Mouse (Mus musculus) liver, embryonic 16.5 days (tissue): ENCODE measurements at regions not wholly inside any gene's neighbourhood (a gene's known extent, or its start where the extent isn't known, plus 50 kb on each side); places are given as distances from the start of the nearest gene placed in this dataset.
A peak's percentile ranks its signal among the peaks of the same experiment; 100 is the strongest.
"Not testable (repeated sequence)": the region's sequence is repeated elsewhere in the genome, so short reads cannot be mapped to it uniquely, and the experiment has no call there.

Source experiments
- ATAC-seq: fragments of 200-750 bp; cut with Nextera tagmentation; 2 replicates; pipeline ENCODE4 v1.8.0; 2017; ENCODE audit warnings: low read depth, mild to moderate bottlenecking, moderate number of reproducible peaks, moderate library complexity
- H3K27ac ChIP-seq: fragments of 300-500 bp; sonication (generic); 2 replicates; pipeline ENCODE4 v1.5.1; 2014; ENCODE audit warnings: mild to moderate bottlenecking, low read length
- H3K27me3 ChIP-seq: fragments of 300-500 bp; sonication (generic); 2 replicates; pipeline ENCODE4 v1.6.1; 2014; ENCODE audit warnings: low read depth, low read length, mixed read lengths; ENCODE audit not compliant: control insufficient read depth, insufficient read depth
- H3K36me3 ChIP-seq: fragments of 300-500 bp; sonication (generic); 2 replicates; pipeline ENCODE4 v1.6.1; 2014; ENCODE audit warnings: mild to moderate bottlenecking; ENCODE audit not compliant: control insufficient read depth, insufficient read depth
- H3K4me1 ChIP-seq: fragments of 300-500 bp; sonication (generic); 2 replicates; pipeline ENCODE4 v1.6.1; 2014; ENCODE audit warnings: low read depth, low read length, mixed read lengths; ENCODE audit not compliant: control insufficient read depth
- H3K4me2 ChIP-seq: fragments of 300-500 bp; sonication (generic); 2 replicates; pipeline ENCODE4 v1.6.1; 2014; ENCODE audit warnings: low read depth, low read length, mixed read lengths
- H3K4me3 ChIP-seq: fragments of 300-500 bp; sonication (generic); 2 replicates; pipeline ENCODE4 v1.5.1; 2014; ENCODE audit warnings: low read depth, mild to moderate bottlenecking, low read length
- H3K9ac ChIP-seq: fragments of 300-500 bp; sonication (generic); 2 replicates; pipeline ENCODE4 v1.6.1; 2014; ENCODE audit warnings: low read depth, low read length
- H3K9me3 ChIP-seq: fragments of 300-500 bp; sonication (generic); replicated peaks from 2 replicates; pipeline ENCODE4 v1.6.1; 2016; ENCODE audit warnings: low read length; ENCODE audit not compliant: control insufficient read depth
- WGBS: fragments of 180-500 bp; shearing (Covaris S2); extraction: QIAGEN DNeasy Blood & Tissue Kit; methylation state at CpG from one replicate; pipeline ENCODE4 v1.1.7; 2014; ENCODE audit not compliant: insufficient replicate concordance; 5-methylcytosine and 5-hydroxymethylcytosine counted together

DNA sequence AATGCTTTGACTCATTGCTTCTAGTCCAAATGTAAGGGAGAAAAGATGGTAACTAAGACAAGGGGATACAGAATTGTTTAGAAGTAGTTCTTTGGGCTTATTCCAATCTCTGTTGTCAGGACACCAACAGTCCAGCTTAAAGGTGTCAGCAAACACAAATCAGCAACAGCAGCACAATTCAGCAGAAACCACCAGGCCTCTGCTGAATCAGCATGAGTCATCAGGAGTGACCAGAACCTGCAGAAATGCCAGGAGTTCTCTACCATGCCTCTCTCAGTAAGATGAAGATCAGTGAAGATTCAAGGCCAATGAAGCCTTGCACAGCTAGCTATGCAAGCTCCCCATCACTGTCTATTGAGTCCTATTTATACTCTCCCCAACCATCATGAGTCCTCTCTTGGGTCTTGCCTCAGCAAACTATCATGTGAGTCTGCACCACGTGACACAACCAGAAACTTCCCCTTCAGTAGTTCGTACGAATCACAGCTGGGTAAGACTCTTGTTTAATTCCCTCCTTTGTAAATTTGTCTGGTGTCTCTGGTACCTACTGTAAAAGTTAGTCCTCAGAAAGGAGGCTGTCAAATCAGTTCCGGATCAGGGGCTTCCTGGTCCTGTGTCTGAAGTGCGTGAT lies 110.7 kb upstream of the Ptgfr start:
- 57% methylated on average over 5 of the region's 5 CpGs for WGBS
- H3K27me3 ChIP-seq = no peaks in the 10 kb centered on the region

DNA sequence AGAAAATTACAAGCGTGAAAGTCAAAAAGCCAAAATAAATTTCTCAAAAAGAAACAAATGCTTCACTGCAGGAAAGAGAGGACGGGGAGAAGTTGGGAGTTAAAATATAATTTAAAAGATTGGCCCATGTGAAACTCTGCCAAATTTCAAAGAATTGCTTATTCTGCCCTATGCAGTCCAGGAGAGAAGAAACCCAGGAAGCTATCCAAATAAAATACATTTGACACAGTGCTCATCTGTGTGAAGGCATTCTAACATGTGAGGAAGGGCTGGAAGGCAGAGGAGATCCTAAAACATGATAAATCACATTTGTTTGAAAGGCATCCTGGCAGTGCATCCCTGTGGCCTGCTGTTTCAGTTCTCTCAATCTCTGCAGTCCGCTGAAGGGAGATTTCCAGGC lies 108.5 kb upstream of the Ptgfr start:
- H3K27ac ChIP-seq = no peak overlapping the region

More for the DNA sequence above, 110.7 kb upstream of the Ptgfr start:
- Histone ChIP-seq H3K27ac (no peak overlapping the region), H3K4me1 (no peaks in the 10 kb centered on the region), H3K36me3 (no peaks in the 10 kb centered on the region), H3K9me3 (no peaks in the 10 kb centered on the region), H3K4me2 (no peak overlapping the region), H3K4me3 (no peak overlapping the region), H3K9ac (no peak overlapping the region)
- ATAC-seq = no peak

DNA sequence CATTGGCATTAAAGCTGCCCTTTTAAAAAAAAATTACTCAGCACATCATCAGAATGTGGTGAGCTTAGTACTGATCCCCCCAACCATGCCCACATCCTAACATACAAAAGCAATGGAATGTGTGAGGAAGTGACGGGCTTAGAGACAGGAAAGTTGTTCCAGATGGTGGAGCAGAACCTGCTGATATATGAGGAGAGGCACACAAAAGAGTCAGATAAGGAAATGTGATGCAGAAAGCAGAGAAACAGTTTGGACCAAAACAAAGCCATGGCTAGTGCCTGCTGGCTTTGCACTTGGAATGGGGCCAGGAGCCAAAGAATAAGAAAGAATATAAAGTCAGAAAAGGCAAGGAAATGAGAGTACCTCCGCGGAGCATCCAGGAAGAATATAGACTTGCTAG lies 106.1 kb upstream of the Ptgfr start:
- no peaks in the 10 kb centered on the region for H3K9me3 ChIP-seq
- no peaks in the 10 kb centered on the region for H3K36me3 ChIP-seq
- no peak overlapping the region for H3K4me3 ChIP-seq
- no peaks in the 10 kb centered on the region for H3K27me3 ChIP-seq
- WGBS = 20% methylated on average over 3 of the region's 3 CpGs
- no peak for ATAC-seq
- H3K9ac ChIP-seq = no peak overlapping the region
- H3K4me2 ChIP-seq = no peak overlapping the region
- H3K27ac ChIP-seq = no peak overlapping the region
- no peaks in the 10 kb centered on the region for H3K4me1 ChIP-seq

More for the DNA sequence above, 108.5 kb upstream of the Ptgfr start:
- Histone ChIP-seq H3K4me2 (no peak overlapping the region), H3K9ac (no peak overlapping the region), H3K36me3 (no peaks in the 10 kb centered on the region), H3K9me3 (no peaks in the 10 kb centered on the region), H3K27me3 (no peaks in the 10 kb centered on the region), H3K4me3 (no peak overlapping the region), H3K4me1 (no peaks in the 10 kb centered on the region)
- WGBS = 53% methylated on average over 3 of the region's 3 CpGs
- ATAC-seq = no peak

DNA sequence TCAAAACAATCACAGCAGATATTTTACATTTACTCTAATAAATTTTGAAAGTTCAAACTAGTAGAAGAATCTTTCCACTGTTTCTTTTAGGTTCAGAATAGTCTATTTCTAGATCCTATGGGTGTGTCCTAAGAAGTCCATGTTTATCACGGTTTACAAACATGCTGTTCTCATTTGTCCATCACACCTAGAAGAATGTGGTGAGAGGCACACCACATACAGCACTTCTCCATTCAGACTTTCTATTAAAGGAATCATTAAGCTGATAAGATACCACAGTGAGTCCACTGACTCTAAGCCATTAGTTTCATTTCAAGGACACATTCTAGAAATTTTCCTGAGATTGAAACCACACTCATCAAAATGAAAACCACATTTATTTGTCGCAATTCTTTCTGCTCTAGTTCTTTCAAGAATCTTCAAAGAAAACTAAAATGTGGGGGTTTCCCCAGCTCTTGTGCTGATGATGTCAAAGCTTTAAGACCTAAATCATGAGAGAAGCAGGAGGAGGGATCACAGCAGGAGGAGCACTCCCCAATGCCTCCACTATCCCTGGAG lies 101.1 kb upstream of the Ptgfr start:
- H3K27me3 ChIP-seq = no peaks in the 10 kb centered on the region
- no peaks in the 10 kb centered on the region for H3K4me1 ChIP-seq
- H3K27ac ChIP-seq = no peak overlapping the region
- H3K36me3 ChIP-seq = no peaks in the 10 kb centered on the region
- no peak for ATAC-seq
- H3K9me3 ChIP-seq = no peaks in the 10 kb centered on the region
- 40% methylated on average over 2 of the region's 2 CpGs for WGBS
- no peak overlapping the region for H3K4me3 ChIP-seq
- H3K9ac ChIP-seq = no peak overlapping the region
- H3K4me2 ChIP-seq = no peak overlapping the region

DNA sequence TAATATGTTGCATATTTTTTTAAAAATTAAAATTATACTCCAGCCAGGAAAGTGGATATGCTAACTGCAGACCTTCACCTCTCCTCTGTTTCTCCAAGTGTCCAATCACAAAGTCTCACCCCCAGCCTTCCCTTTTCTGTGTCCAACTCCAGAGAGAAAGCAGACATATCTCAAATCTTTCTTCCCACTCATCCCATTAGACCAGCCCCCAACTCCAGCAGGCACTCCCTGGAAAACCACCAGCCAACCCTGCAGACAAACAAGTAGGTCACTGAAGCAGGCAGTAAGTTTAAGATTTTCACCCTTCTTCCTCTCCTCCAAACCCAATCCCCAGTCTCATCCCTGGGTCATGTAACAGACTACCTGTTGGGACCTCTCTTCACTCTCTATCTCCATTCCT lies 94.2 kb upstream of the Ptgfr start:
- Histone ChIP-seq H3K9ac (no peak overlapping the region), H3K4me1 (no peaks in the 10 kb centered on the region), H3K27ac (no peak overlapping the region), H3K36me3 (no peaks in the 10 kb centered on the region), H3K4me2 (no peak overlapping the region), H3K27me3 (no peaks in the 10 kb centered on the region), H3K4me3 (no peak overlapping the region), H3K9me3 (no peaks in the 10 kb centered on the region)
- ATAC-seq = no peak

DNA sequence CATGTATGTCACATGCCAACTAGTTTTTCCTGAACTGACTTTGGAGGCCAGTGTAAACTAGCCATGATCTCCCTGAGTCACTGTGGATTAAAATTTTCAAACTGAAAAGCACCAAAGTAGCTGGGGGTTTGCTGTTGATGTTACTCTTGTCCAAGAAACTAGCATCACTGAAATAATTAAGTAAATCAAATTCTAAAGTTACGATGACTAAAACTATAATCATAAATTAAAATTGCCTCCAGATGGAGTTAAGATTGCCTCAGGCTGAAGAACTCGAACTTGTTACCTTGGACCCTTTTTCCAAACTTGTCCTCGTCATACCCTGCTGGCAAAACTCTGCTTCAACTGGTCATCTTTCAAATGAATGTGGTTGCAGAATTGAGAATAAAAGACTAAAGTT lies 93.7 kb upstream of the Ptgfr start:
- no peak overlapping the region for H3K27ac ChIP-seq
- H3K4me1 ChIP-seq = no peaks in the 10 kb centered on the region
- WGBS = 54% methylated on average over 3 of the region's 3 CpGs
- H3K9me3 ChIP-seq = no peaks in the 10 kb centered on the region
- H3K9ac ChIP-seq = no peak overlapping the region
- H3K4me3 ChIP-seq = no peak overlapping the region
- no peaks in the 10 kb centered on the region for H3K27me3 ChIP-seq
- H3K4me2 ChIP-seq = no peak overlapping the region
- ATAC-seq = no peak
- no peaks in the 10 kb centered on the region for H3K36me3 ChIP-seq

DNA sequence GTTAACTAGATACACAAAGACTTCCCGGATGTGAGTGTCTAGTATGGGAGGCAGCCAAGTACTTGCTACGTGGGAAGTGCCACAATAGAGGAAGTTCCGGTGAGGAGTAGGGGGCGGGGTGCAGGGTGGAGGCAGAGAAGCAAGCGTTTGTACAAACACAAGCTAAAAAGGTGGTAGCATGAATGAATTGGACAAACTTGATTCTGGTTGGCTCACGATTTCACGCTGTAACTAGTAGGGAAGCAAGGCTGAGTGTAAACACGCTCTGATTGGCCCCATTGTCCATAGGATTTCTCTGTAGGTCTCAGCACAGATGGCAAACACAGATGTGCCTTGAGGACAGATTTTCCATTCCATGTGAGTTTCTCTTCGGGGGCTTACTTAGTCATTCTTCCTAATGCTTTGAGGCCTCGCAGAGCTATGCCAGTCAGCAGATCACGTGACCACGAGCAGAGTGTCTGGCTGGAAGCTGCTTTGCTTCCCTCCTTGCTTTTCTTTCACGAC lies 76.6 kb upstream of the Ptgfr start:
- WGBS = 37% methylated on average over 13 of the region's 13 CpGs
- H3K9me3 ChIP-seq = no peaks in the 10 kb centered on the region
- no peaks in the 10 kb centered on the region for H3K4me1 ChIP-seq
- H3K36me3 ChIP-seq = no peaks in the 10 kb centered on the region
- H3K9ac ChIP-seq = no peak overlapping the region
- H3K4me3 ChIP-seq = no peak overlapping the region
- H3K27me3 ChIP-seq = no peaks in the 10 kb centered on the region
- peak; percentile 51; the same call in 1 of the 2 replicates for ATAC-seq
- no peak overlapping the region for H3K4me2 ChIP-seq
- no peak overlapping the region for H3K27ac ChIP-seq

DNA sequence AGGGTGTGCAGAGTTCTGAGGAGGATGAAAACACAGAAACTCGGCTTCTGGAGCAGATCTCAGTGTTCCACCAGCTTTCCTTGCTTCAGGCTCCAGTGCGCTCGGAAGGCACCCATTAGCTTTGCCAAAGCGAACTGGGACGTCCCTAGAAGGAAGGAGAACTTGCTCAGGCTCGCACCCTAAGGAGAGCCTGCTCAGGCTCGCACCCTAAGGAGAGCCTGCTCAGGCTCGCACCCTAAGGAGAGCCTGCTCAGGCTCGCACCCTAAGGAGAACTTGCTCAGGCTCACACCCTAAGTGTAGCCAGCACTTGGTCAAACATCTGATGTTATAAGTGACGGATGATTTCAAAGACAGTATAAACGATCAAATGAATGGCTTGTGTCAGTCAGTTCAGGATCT lies 74.9 kb upstream of the Ptgfr start:
- WGBS = 59% methylated on average over 11 of the region's 11 CpGs

DNA sequence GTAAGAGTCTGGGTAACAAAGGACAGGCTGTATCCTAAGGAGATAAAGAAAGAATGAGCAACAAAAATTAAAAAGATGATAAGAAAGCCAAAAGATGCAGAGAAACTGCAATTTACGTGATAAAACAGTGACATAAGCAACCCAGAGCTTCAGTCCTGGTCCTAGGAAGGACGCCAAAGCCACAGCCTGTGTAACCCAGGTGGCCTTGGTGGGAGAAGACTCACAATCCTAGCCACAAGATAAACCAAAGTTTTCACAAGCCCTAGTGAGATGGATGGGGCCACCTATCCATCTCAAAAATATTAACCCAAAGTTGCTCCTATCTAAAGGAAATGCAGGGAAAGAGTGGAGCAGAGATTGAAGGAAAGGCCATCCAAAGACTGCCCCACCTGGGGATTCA lies 73.4 kb upstream of the Ptgfr start:
- 37% methylated on average over 2 of the region's 2 CpGs for WGBS
- Histone ChIP-seq H3K9me3 (no peaks in the 10 kb centered on the region), H3K27me3 (no peaks in the 10 kb centered on the region), H3K4me1 (no peaks in the 10 kb centered on the region), H3K27ac (no peak overlapping the region), H3K4me2 (no peak overlapping the region), H3K9ac (no peak overlapping the region), H3K4me3 (no peak overlapping the region), H3K36me3 (no peaks in the 10 kb centered on the region)
- no peak for ATAC-seq

More for the DNA sequence above, 74.9 kb upstream of the Ptgfr start:
- not testable (repeated sequence) for H3K4me3 ChIP-seq, H3K9ac ChIP-seq, H3K9me3 ChIP-seq, H3K36me3 ChIP-seq, H3K27ac ChIP-seq, H3K27me3 ChIP-seq, H3K4me2 ChIP-seq, H3K4me1 ChIP-seq, ATAC-seq
